Mouse (Mus musculus) ovary, adult 10 weeks (tissue): Measurements from ENCODE around the gene Ccdc89. TPM values are rescaled to one million over a fixed set of nuclear protein-coding genes. Genes with fewer than 3 reads are reported as not detected.

ENCODE experiments used
- polyA plus RNA-seq: library from polyadenylated mRNA; stranded (reverse); fragments of 350-450 nt; fragmentation: Illumina TruSeq; extraction: RNeasy Lipid Tissue Mini Kit (QIAGEN cat#74804); gene quantifications from one replicate; pipeline ENCODE4 v1.2.3, GENCODE M21; 2014

The Ccdc89 gene
- polyA plus RNA-seq, result 2.3 TPM

GRCm38 (mm10) chr7:90426020-90427001, at the start of gene Ccdc89:
Gene Ccdc89 (plus strand): TSS chr7:90426577.

GRCm38 (mm10) chr7:90442518-90443080, 16.2 kb downstream of the Ccdc89 start, which contains the start of gene Crebzf:
Gene Crebzf (plus strand): TSS chr7:90442729.

DNA sequence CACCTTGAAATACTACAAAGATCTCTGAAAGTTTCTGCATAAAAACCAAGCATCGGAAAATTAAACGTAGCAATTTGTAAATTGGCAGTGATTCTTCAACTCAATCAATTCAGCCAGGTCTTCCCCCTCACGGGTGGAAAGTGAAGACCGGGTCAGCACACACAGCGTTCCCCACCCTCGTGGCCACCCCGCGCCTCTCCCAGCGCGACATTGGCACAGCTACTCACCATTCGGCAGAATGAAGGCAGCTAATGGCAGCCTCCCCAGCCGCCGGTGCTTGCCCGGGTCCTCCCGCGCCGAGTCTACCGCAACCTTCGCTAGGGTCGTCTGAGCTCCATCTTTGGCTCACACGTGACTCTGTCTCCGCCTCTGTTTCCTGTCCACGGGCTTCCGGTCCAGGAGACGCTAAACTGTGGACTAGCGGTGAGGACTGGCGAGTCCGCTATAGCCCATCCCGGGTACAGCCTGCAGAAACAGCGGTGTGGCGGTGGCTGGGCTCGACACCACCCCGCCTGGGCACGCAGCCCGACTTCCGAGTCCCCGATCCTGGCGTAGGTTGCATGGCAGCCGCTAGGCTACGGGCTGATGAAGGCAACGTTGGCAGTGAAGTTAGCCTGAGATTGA, 30.6 kb downstream of the Ccdc89 start, which contains the start of gene Tmem126a:
TSS of gene Tmem126a (minus strand) at position 385 of the 624 bp plus-strand sequence.

DNA sequence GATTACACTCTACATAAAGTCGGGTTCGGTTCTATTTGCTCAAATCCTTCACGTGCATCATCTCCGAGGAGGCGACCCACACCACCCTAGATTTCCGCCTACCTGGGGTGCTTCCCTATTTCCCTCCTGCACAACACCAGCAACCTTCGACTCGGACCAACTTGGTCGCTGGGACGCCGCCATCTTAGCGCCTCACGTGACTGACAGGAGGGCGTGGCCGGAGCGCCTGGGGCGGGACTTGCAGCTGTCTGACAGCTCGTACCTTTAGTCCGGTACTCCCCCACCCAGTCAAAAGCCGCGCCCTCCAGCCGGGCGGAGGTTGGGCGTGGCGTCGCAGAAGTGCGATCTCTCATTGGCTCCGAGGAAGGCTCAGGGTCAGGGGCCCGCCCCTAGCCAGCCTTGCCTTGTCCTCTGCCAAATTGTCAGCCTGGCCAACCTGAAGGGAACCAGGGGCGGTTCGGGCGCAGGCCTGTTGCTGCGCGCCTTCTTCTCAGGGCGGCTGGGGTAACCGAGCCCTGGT, 49.5 kb downstream of the Ccdc89 start, which contains the start of gene Tmem126b:
TSS of gene Tmem126b (minus strand) at position 209 of the 520 bp plus-strand sequence.

GRCm38 (mm10) chr7:90476313-90477245, 50.2 kb downstream of the Ccdc89 start, which contains the start of gene Dlg2:
Gene Dlg2 (plus strand): TSS chr7:90476672.

Other genes starting within 250 kb of the Ccdc89 start
- not detected for gene Ccdc83, start 160.8 kb upstream of the Ccdc89 start, polyA plus RNA-seq
- 35.0 TPM for gene Sytl2, start 124.3 kb upstream of the Ccdc89 start, polyA plus RNA-seq
- 110 TPM for gene Crebzf, start 16.2 kb downstream of the Ccdc89 start, polyA plus RNA-seq
- 117 TPM for gene Tmem126a, start 30.7 kb downstream of the Ccdc89 start, polyA plus RNA-seq
- 46.8 TPM for gene Tmem126b, start 49.4 kb downstream of the Ccdc89 start, polyA plus RNA-seq
- 7.4 TPM for gene Dlg2, start 50.1 kb downstream of the Ccdc89 start, polyA plus RNA-seq